Mouse (Mus musculus): ENCODE measurements around the gene 4930407I10Rik. TPM values are rescaled to one million over a fixed set of nuclear protein-coding genes. Genes with fewer than 3 reads are reported as not detected.
A peak's percentile ranks its signal among the peaks of the same experiment; 100 is the strongest.

The 4930407I10Rik gene
- not detected for total RNA-seq (2021)

GRCm38 (mm10) chr15:82058719-82059201 is at the start of gene 4930407I10Rik:
Gene 4930407I10Rik, plus strand, starts transcription at chr15:82059151.
- no peak for DNase-seq

GRCm38 (mm10) chr15:82011947-82012346 is 47.0 kb upstream of the 4930407I10Rik start:
- no peak for DNase-seq

- no peak for DNase-seq
Observed at GRCm38 (mm10) chr15:82014745-82015391, 44.1 kb upstream of the 4930407I10Rik start.

- peak; percentile 19 to 27 for DNase-seq
Observed at GRCm38 (mm10) chr15:82015392-82016100, 43.4 kb upstream of the 4930407I10Rik start.

- peak; percentile 99 to 100 for DNase-seq
Observed at GRCm38 (mm10) chr15:82016101-82016808, 42.7 kb upstream of the 4930407I10Rik start.

- no peak for DNase-seq
Observed at GRCm38 (mm10) chr15:82016830-82017229, 42.1 kb upstream of the 4930407I10Rik start.

- DNase-seq: no peak
Observed at GRCm38 (mm10) chr15:82017461-82017860, 41.5 kb upstream of the 4930407I10Rik start.

GRCm38 (mm10) chr15:82019288-82019687 is 39.7 kb upstream of the 4930407I10Rik start:
- DNase-seq: no peak

GRCm38 (mm10) chr15:82022535-82023088 is 36.3 kb upstream of the 4930407I10Rik start:
- no peak for DNase-seq

GRCm38 (mm10) chr15:82023965-82024635 is 34.9 kb upstream of the 4930407I10Rik start:
- DNase-seq: no peak

- DNase-seq: no peak
Observed at GRCm38 (mm10) chr15:82027276-82027675, 31.7 kb upstream of the 4930407I10Rik start.

- no peak for DNase-seq
Observed at GRCm38 (mm10) chr15:82027726-82028125, 31.2 kb upstream of the 4930407I10Rik start.

- DNase-seq: no peak
Observed at GRCm38 (mm10) chr15:82032386-82032785, 26.6 kb upstream of the 4930407I10Rik start.

- no peak for DNase-seq
Observed at GRCm38 (mm10) chr15:82033762-82034161, 25.2 kb upstream of the 4930407I10Rik start, which contains the start of gene Desi1. Gene Desi1, minus strand, starts transcription at chr15:82033862.

- no peak for DNase-seq
Observed at GRCm38 (mm10) chr15:82035904-82036689, 22.9 kb upstream of the 4930407I10Rik start.

- DNase-seq: no peak
Observed at GRCm38 (mm10) chr15:82040650-82041049, 18.3 kb upstream of the 4930407I10Rik start.

- no peak for DNase-seq
Observed at GRCm38 (mm10) chr15:82044166-82044784, 14.7 kb upstream of the 4930407I10Rik start.

- no peak for DNase-seq
Observed at GRCm38 (mm10) chr15:82046246-82046891, 12.6 kb upstream of the 4930407I10Rik start.

- DNase-seq: peak; percentile 92
Observed at GRCm38 (mm10) chr15:82047080-82047883, 11.7 kb upstream of the 4930407I10Rik start, which contains the start of gene Snu13. Gene Snu13, minus strand, starts transcription at chr15:82047598.
